Mouse (Mus musculus): Measurements from ENCODE around the gene Prr18. TPM values are rescaled to one million over a fixed set of nuclear protein-coding genes. Genes with fewer than 3 reads are reported as not detected.

Prr18 gene
- polyA plus RNA-seq, 1 experiment: 0.18 TPM

DNA sequence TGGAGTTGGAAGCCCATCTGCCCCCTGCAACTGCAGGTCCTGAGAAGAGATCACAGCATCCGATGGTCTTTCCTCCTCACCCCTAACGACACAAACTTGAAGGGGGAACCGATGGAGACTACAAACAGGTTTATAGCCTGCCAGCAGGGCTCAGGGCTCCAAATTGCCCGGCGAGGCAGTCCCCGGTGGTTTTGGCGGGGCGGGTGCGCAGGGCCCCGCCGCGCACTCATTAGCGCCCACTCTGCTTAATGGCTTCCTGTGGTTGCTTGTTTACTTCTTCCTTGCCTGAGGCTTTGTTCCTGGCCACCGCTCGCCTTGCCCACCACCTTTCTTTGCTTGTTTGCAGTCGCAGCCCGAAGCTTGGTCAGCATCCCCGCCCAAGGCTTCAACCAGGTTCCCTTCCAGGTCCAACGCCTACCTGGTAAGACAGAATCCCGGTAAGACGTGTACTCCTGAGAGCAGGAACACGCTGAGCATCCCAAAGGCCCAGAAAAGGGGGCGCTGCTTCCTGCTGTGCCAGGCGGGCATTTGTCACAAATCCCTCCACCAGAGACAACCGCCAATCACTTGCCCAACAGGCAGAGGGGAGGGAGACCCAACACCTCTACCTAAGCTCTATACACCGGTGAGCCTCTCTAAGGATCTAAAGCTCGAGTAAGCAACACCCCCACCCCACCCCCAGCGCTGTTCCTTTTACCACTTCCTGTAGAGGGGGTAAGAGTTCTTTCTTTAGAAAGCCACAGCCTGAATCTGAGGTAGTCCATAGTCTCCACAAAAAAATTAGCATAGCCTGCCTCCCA lies 51.9 kb downstream of the Prr18 start:
- DNase-seq (ENCODE audit: low spot score): no peak

DNA sequence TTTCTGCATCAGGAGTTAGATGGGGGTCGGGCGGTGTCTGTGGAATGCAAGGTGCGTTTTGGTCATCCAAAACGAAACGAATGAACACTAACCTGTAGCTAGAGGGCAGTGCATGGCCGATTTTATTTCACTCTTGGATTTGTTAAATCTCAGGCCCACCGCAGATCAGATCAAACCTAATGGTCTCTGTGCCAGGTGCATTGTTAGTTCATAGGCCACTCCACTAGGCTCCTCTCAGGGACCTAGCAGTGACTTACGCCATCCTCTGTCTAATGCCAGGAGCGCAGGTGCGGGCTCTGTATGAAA lies 52.5 kb downstream of the Prr18 start:
- DNase-seq (ENCODE audit: low spot score): no peak

DNA sequence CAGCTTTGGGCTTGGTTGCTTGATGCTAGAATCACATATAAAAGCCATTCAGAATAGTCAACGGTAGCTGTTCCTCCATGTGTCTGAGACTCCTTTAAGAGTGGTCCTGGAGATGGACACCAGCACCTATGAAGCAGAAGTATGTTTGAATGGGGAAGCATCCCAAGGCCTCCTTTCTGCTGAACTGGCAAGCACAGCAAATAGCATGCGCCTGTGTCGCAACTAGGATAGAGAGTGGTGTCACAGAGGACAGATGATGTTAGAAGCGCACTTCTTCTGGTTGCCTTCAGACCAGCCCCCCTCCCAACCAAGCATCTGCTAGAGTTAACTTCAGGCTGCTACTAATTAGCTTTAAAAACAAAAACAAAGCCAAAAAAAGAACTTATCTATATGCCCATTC lies 53.2 kb downstream of the Prr18 start:
- DNase-seq (ENCODE audit: low spot score): no peak

Other genes with a start within 250 kb of the Prr18 start
- 0.07 and 0.10 TPM in 2 replicates for gene Gm49673, start 189.7 kb upstream of the Prr18 start, polyA plus RNA-seq (2012; rRNA removed)
- 43.7 and 58.1 TPM in 2 replicates for gene Rnaset2a, start 189.4 kb upstream of the Prr18 start, polyA plus RNA-seq (2012; rRNA removed)
- gene Fgfr1op, start 172.0 kb upstream of the Prr18 start, polyA plus RNA-seq (2012; rRNA removed): 11.4 and 13.6 TPM in 2 replicates
- gene Ccr6, start 101.4 kb upstream of the Prr18 start, polyA plus RNA-seq (2012; rRNA removed): 0.06 and 0.10 TPM in 2 replicates
- 233 and 289 TPM in 2 replicates for gene Mpc1, start 54.6 kb upstream of the Prr18 start, polyA plus RNA-seq (2012; rRNA removed)
- 88.8 and 142 TPM in 2 replicates for gene Sft2d1, start 26.4 kb upstream of the Prr18 start, polyA plus RNA-seq (2012; rRNA removed)
- 0.14 and 0.25 TPM in 2 replicates for gene T2, start 18.5 kb downstream of the Prr18 start, polyA plus RNA-seq (2012; rRNA removed)
- gene T, start 97.0 kb downstream of the Prr18 start, polyA plus RNA-seq (2012; rRNA removed): not detected in 2 replicates
- gene Pde10a, start 187.9 kb downstream of the Prr18 start, polyA plus RNA-seq (2012; rRNA removed): 1.7 and 2.4 TPM in 2 replicates
- gene Gm17087, start 229.5 kb downstream of the Prr18 start, polyA plus RNA-seq (2012; rRNA removed): not detected in 2 replicates